Mouse (Mus musculus): ENCODE measurements around the gene Sema4d.

The Sema4d gene

GRCm38 (mm10) chr13:51815865-51816504 lies 22.4 kb upstream of the Sema4d start:
- peak in 1 of 2 experiments; percentile 32 for DNase-seq (ENCODE audit: low spot score in 2 of 2)

- no peak for DNase-seq (ENCODE audit: low spot score in 2 of 2)
Measured at GRCm38 (mm10) chr13:51814646-51815045, 21.1 kb upstream of the Sema4d start.

- no peak for DNase-seq (ENCODE audit: low spot score in 2 of 2)
Measured at GRCm38 (mm10) chr13:51813621-51814615, 20.4 kb upstream of the Sema4d start.

GRCm38 (mm10) chr13:51808141-51808540 lies 14.6 kb upstream of the Sema4d start:
- DNase-seq (ENCODE audit: low spot score in 2 of 2): peak in 1 of 2 experiments; percentile 54

GRCm38 (mm10) chr13:51806220-51806619 lies 12.7 kb upstream of the Sema4d start:
- no peak for DNase-seq (ENCODE audit: low spot score in 2 of 2)

GRCm38 (mm10) chr13:51805634-51806033 lies 12.1 kb upstream of the Sema4d start:
- no peak for DNase-seq (ENCODE audit: low spot score in 2 of 2)

- DNase-seq (ENCODE audit: low spot score in 2 of 2): no peak
Measured at GRCm38 (mm10) chr13:51800921-51801320, 7.4 kb upstream of the Sema4d start.

- no peak for DNase-seq (ENCODE audit: low spot score in 2 of 2)
Measured at GRCm38 (mm10) chr13:51799735-51800522, 6.4 kb upstream of the Sema4d start.

GRCm38 (mm10) chr13:51797899-51798746 lies 4.6 kb upstream of the Sema4d start:
- DNase-seq (ENCODE audit: low spot score in 2 of 2): no peak

- no peak for DNase-seq (ENCODE audit: low spot score in 2 of 2)
Measured at GRCm38 (mm10) chr13:51793948-51794347, 401 bp upstream of the Sema4d start.

GRCm38 (mm10) chr13:51792729-51793424 lies 670 bp downstream of the Sema4d start:
- DNase-seq (ENCODE audit: low spot score in 2 of 2): no peak

- peak in 1 of 2 experiments; percentile 46 for DNase-seq (ENCODE audit: low spot score in 2 of 2)
Measured at GRCm38 (mm10) chr13:51792135-51792573, 1.4 kb downstream of the Sema4d start.

GRCm38 (mm10) chr13:51791604-51792003 lies 1.9 kb downstream of the Sema4d start:
- no peak for DNase-seq (ENCODE audit: low spot score in 2 of 2)

- no peak for DNase-seq (ENCODE audit: low spot score in 2 of 2)
Measured at GRCm38 (mm10) chr13:51790793-51791192, 2.8 kb downstream of the Sema4d start.

- DNase-seq (ENCODE audit: low spot score in 2 of 2): no peak
Measured at GRCm38 (mm10) chr13:51787858-51788257, 5.7 kb downstream of the Sema4d start.

- no peak for DNase-seq (ENCODE audit: low spot score in 2 of 2)
Measured at GRCm38 (mm10) chr13:51786616-51787015, 6.9 kb downstream of the Sema4d start.

GRCm38 (mm10) chr13:51784476-51784875 lies 9.1 kb downstream of the Sema4d start:
- DNase-seq (ENCODE audit: low spot score in 2 of 2): no peak

GRCm38 (mm10) chr13:51783857-51784256 lies 9.7 kb downstream of the Sema4d start:
- DNase-seq (ENCODE audit: low spot score in 2 of 2): peak in 1 of 2 experiments; percentile 59

GRCm38 (mm10) chr13:51780509-51781155 lies 12.9 kb downstream of the Sema4d start:
- DNase-seq (ENCODE audit: low spot score in 2 of 2): no peak

Data from left cerebral cortex, adult 9 months (tissue).